Mouse (Mus musculus): ENCODE results near the gene Gas7.

The Gas7 gene

DNA sequence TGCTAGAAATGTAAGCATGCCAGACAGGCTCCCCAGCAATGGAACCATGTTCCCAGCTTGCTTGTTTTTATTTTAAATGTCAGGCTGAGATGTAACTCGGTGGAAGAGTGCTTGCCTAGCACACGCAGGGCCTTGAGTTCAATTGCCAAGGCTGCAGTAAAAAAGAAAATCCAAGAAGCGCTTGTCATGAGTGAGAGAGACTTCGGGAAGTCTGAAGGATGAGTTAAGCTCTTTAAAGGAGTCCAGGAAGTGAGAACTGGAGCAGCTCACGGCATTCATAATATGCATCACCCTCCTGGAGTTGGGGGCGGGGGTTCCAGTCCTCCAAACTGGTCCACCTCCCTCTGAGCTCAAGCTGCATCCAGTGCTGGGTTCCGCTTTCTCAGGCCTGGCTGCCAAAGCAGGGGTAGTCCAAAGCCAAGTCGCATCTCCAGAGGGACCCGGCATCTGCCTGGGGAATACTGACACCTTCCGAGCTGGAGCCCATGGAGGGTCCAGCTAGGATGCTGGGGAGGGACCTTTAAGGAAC, 34.5 kb downstream of the Gas7 start:
- no peak for DNase-seq (ENCODE audit: low spot score)

DNA sequence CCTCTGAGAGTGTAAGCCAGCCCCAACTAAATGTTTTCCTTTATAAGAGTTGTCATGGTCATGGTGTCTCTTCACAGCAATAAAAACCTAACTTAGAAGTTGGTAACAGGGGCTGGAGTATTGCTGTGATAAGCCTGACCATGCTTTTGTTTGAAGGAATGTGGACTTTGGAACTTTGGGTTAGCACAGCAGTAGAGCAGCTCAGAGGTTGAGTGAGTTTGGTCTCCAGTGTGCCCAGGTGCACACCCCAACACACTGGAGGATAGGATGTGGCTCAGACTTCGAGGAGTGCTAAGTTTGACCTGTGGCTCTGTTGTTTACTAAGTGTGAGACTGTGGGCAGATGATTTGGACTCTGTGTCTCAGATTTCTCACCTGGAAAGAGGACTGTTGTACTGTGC, 41.6 kb downstream of the Gas7 start:
- DNase-seq (ENCODE audit: low spot score): no peak

DNA sequence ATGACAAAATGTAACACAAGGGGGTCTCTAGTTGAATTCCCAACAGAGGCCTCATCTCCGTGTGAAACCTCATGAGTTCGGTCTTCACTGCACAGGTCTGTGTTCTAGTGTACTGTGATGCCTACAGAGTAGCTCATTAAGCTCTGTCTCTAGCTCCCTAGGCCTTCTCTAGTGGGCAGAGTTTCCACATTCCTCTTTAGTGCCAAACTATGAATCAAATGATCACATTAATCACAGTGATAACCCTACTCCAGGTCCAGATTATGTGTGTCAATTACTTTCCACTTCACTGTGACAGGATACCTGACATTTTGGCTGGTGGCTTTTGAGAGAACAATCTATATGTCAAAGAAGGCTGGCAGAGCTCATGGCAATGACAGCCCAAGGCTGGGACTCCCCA, 44.9 kb downstream of the Gas7 start:
- DNase-seq (ENCODE audit: low spot score): no peak

DNA sequence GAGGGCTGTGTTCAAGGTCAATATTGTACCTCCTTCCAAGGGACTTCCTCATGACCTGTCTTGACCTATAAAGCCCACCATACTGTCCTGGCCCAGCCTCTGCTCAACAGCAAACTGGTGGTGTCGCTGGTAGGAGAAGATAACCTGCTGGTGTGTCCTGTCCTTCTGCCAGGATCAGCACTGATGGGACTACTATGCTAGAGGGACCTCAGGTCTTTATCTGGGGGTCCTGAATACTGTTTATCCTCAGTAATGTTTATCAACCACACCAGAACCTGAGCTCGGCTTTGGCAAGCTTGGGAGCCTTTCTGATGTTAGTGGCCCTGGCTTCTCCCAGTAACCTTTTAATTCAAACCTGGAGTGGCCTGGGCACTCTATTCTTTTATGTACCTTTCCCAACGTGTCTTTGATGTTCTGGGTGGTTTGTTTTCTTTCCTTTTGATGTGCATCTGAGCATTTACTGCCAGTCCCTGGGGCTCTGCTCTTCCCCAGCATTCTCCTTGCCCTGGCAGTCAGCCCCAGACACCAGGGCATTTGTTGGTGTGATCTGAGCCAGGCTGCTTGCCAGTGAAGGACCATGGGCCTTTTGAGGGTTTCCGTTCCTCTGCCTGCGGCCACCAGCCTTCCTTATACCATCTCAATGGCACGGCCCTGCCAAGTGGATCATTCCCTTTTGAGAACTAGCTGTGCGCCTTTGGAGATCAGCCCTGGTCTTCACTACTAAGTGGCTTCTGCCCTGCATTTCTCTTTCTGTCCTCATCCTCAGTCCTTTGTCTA, 46.4 kb downstream of the Gas7 start:
- DNase-seq (ENCODE audit: low spot score): no peak

DNA sequence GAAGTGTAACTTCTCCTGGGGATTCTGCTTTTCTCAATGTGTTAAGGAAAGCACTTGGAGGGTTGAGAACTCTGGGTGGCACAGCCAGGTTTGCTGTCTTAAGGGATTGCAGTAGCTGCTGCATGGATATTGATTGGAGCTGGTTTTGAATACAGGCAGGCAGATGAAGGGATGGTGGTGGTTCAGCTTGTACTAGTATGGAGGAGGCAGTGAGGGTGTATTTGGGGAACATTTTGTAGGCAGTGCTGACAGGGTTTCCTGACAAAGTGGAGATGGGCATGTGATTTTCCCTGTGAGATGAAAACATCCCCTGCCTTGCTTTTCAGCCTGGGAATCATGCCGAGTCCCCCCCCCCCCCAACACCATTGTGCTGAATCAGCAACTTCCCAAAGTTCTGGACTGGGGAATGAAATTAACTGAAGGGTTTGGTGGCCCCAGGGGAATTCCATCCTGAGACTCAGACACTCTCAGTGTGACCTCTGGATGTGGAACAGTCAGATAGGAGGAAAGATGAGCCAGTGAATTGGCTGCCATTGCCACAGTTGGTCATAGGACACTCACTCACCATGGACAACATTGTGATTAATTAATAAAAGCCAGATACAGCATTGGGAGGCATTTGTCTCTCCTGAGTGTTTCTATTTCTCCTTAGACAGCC, 54.1 kb downstream of the Gas7 start:
- no peak for DNase-seq (ENCODE audit: low spot score)

DNA sequence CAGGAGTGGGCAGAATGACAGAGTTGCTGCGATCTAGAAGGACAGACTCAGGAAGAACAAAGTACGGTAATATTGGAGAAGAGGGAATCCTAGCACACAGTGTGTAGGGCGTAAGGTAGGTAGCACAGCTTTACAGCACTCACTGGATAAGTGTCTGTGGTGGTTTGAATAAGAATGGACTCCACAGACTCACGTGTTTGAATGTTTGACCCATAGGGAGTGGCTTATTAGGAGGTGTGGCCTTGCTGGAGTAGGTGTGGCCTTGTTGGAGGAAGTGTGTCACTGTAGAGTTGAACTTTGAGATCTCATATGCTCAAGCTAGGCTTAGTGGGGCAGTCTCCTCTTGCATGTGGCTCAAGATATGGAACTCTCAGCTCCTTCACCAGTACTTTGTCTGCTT, 55.6 kb downstream of the Gas7 start:
- no peak for DNase-seq (ENCODE audit: low spot score)

DNA sequence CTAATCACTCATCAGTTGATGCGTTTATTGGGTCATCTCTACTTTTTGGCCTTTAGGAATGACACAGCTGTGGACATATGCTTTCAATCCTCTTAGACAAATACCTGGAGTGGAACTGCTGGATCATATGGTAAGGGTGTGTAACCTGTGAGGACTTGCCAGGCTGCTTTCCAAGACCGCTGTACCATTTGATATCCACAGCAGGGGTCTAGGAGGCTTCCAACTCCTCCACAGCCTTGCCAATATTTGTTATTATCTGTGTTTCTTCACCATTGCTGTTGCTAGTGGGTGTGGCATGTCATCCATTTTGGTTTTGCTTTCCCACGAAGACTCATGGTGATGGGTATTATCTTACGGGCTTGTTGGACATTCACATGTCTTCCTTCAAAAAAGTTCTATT, 57.8 kb downstream of the Gas7 start:
- no peak for DNase-seq (ENCODE audit: low spot score)

DNA sequence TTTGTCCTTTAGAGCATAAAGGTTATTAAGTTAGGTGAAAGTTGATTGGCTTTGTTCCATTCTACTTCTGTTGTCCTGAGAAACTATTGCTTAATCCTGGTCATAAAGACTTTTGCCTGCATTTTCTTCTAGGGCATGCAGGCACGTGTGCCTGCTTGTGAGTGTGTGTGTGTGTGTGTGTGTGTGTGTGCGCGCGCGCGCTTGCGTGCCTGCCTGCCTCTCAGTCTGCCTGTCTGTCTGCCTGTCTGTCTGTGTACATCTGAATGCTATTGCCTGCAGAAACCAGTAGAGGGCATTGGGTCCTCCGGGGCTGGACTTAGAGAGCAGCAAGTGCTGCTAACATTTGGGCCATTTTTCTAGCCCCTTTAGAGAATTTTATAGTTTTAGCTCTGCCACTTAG, 59.2 kb downstream of the Gas7 start:
- no peak for DNase-seq (ENCODE audit: low spot score)

DNA sequence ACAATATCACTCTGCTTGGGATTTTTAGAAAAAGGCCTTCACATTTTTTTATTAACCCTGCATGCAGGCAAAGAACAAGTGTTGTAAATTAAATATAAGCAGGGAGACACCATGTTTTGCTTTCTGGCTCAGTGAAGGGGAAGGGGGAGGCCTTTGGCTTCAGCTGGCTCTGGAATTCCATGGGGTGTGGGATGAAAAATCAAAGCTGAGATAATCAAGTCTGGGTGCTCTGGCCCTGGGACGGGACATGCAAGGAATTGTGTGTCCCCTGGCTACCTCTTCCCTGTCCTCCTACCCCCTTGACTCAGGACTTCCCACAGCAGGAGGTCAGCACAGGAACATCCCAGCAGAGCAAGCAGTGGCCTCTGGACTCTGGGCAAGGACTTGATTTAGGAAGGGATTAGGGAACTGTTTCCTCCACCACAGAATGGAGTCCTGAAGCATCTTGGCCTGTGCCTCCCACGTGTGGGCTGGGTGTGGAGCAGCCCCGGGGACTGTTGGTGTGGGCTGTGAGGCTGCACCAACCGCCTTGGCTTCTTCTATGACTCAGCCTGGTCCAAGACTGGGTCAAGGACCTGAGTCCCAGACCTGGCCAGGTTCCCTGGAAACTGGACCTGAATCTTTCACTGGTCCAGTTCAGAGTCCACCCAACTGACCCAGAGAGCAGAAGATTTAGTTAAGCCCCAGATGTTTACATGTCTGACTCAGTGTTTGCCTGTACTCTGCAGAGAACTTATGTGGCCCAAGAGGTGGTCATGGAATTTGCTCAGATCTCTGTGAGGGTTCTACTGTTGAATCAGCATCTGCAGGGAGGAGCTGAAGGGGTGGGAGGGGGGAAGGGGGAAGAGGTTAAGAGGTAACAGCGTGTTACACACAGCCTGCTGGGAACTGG, 60.0 kb downstream of the Gas7 start:
- no peak for DNase-seq (ENCODE audit: low spot score)

DNA sequence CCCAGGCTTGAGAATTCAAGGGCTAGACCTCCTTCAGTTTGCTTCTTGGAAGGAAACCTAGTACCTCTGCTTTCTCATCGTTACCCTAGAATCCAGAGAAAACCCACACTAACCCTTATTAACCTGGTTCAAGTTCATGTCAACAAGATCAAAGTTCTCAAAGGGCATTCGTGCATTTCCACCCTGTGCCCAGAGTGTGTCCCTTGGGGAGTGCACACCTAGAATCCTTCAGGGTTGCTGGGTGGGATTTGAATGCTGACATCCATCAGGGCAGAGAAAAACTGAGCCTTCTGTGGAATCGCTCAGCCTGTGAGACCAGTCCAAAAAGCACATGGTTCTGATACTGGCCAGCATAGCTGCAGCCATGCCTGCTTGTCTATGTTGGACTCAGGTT, 60.7 kb downstream of the Gas7 start:
- no peak for DNase-seq (ENCODE audit: low spot score)

DNA sequence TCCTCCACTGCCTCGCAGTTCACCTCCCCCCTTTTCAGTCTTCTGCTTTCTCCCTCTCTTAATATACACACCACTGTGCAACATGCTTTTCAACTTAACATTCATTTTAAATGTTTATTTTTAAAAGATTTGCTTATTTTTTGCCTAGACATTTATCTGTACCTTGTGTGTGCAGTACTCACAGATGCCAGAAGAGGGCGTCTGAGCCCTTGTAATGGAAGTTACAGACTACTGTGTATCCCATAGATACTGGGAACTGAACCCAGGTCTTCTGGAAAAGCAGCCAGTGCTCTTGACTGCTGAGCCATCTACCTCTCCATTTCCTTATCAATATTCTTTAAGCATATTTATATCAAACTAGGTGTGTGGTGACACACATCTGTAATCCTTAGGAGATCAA, 62.5 kb downstream of the Gas7 start:
- no peak for DNase-seq (ENCODE audit: low spot score)

DNA sequence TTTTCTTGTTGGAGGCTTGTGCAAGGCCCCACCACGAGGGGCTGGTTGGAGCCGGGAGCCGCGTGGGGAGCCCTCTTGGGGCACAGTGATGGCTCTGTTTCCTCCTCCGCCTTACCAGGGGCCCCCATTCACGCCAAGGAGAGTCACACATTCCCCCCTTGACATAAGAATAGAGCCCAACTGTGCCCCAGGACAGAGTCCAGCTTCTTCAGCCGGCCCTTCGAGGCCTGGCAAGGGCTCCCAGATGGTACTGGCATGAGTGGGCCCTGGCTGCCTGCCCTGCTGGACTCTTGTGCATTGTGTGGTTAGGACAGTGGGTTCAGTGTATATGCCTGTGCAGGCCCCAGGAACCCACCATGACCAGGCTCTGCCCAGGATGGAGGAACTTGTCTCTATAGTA, 63.7 kb downstream of the Gas7 start:
- DNase-seq (ENCODE audit: low spot score): no peak

DNA sequence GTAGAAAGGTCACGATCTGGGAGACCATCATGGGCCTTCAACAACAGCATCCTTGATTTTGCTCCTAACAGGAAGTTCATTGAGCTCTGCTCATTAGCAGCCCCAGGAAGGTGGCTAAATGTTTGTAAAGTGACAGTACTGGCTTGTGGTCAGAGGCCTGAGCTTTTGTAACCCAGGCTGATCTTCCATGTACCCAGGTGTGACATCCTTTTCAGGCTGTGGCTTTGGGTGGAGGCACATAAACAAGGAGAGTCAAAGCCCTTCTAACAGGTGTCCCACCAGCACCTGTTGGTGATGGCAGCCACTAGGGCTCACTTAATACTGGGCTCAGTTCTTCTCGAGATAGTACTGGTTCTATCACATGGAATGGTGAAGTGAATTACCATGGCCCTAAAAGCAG, 67.4 kb downstream of the Gas7 start:
- no peak for DNase-seq (ENCODE audit: low spot score)

DNA sequence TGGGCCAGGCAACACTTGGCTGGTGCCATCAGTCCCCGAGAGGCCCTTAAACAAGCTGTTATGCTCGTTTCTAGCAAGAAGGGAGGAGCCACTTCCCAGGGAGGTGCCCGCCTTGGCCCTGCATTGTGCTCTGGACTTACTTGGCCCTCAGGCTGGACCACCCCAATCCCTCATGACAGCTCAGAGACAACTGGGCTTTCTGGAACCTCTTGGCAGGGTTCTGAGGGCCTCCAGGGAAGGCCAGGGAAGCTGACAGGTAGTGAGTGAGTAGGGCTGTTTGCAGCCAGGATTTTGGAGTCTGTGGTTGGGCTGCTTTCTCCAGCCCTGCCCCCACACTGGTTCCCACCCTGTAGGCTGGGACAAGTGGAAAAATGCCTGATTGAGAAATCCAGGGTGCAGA, 68.6 kb downstream of the Gas7 start:
- no peak for DNase-seq (ENCODE audit: low spot score)

DNA sequence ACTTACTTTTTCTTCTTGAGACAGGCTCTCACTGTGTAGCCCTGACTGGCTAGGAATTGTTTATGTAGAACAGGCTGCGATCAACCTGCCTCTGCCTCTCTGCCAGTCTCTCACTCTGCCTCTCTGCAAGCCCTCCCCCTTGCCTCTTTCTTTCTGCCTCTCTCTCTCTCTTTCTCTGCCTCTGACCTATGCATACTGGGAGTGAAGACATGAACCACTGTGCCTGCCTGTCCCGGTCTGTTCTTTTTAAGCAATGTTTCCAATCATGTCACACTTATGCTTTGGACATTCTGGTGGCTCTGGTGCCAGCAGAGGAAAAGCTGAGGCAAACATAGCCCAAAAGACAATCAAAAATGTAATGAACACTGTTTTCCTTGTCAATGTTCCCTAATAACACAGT, 69.5 kb downstream of the Gas7 start:
- DNase-seq (ENCODE audit: low spot score): no peak

DNA sequence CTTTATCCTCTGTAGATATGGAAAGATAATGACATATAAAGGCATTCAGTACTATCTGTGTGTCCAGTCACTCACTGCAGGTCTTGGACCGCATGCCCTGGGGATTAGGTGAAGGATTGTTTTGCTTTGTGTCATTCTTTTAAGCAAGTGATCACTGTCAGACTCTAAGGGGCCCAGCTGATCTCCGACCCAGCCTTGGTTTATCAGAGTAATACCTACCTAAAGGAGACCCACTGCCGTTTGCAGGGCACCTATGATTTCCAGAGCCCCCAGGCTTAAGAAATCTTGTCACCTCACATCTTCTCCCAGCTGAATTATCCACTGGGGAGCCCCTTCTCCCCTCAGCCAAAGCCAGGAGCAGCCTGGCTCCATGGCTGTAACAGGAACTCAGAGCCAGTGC, 70.6 kb downstream of the Gas7 start:
- DNase-seq (ENCODE audit: low spot score): no peak

DNA sequence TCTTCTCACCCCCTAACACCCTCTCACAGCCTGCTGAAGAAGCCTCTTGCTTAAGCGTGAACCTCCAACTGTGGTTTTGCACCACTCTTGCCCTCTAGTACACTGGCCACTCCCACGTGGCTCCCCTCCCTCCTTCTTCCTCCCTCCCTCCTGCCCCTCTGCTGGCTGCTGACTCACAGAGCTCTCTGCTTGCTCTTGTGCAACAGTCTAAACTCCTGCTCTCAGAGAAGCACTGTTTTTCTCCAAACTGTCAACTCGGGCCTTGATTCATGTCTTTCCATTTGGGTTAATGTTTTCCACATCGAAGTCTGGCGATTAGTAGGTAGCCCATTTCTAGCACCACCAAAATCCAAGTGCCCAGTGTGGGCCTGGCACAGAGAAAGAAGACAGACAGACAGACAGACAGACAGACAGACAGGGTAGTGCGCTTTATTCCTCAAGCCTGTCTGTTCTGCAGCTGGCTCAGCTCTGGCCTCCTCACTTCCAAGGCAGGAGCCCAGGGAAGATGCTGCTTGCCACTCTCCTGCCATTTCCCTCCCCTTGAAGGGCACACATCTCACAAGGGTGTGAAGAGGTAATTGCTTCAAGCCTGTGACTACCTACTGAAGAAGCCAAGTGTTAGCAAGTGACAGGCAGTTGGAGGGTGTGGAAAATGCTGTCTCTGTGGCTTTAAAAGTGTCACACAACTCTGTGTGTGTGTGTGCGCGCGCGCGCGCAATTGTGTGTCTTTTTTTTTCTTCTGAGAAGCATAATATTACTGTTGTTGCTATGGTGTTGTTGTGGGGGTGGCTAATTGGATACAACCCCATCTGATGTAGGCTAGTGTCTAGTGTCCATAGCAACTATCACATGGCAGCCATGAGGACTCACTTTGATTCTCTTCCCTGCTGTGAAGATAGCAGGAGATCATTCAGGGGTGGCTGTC, 71.6 kb downstream of the Gas7 start:
- DNase-seq (ENCODE audit: low spot score): no peak

DNA sequence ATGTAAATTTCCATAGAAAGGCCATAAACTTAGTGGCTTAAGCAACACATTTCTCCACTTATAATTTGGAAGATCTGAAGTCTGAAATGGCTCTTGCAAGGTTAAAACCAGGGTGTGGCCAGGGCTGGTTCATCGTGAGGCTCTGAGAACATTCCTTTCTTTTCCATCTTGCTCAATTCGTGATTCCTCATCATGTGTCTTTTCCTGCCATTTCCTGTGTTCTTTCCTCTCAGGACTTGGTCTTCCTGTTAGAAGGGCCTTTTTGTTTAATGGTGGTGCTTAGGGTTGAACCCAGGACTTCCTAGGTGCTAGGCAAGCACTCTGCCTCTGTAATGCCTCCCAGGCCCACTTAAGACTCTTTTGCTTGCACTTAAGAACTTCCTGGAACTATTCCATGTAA, 76.0 kb downstream of the Gas7 start:
- no peak for DNase-seq (ENCODE audit: low spot score)

DNA sequence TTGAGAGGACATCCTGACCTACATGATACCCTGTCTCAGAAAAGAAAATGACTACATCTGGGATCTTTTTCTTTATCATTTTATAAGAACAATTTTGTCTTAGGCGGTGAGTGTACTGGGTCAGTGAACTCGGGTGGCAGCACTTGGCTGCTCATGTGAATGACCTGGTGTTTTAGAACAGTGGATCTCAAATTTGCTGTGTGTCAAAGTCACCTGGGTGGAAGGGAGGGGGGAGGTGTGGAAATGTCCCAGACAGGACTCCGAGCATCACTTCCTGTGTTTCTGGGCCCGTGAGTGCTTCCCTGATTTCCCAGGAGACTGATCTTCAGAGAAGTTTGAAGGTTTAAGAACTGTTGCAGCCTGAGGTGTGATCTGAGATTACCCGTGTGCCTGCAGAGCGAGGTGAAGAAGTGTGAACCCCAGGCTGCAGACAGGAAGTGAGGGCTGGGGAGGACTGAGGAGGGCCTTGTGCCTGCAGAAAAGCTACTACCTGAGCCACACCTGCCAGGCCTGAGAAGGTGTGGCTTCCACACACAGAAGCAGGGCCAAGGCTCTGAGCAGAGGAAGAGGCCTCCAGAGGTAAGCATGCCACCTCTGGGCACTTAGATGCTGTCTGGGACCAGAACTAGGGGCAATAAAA, 76.8 kb downstream of the Gas7 start:
- DNase-seq (ENCODE audit: low spot score): no peak

DNA sequence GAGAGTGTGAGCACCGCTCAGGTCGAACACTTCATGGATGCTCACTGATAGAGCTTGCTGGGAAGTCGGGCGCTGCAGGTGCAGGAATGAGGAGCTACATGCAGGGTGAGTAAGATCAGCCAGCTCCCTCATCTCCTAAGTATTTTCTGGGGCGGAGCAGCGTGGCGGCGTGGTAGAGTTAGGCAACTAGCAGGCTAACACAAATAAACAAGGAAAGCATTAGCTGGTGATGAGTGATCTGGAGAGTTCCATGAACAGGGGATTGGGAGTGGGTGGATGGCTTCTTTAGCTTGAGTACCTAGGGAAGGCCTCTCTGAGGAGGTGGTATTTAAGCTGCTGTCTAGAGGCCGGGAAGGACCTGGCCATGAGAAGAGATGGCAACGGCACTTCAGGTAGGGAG, 77.5 kb downstream of the Gas7 start:
- DNase-seq (ENCODE audit: low spot score): no peak

DNA sequence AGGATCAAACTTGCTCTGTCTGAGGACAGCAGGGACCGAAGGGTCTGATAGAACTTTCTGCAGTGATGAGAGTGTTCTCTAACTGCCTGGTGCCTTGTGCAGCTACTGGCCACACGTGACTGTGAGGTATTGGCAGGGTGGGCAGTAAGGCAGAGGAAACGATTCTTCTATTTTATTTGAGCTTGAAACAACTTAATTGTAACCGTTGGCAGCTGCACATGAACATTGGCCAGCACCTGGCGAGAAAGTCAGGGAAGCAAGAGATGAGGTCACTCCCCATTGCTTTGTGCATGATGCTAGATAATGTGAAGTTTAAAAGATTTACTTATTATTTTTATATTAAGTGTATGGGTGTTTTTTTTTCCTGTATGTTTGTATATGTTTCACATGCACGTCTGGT, 77.9 kb downstream of the Gas7 start:
- no peak for DNase-seq (ENCODE audit: low spot score)

Data from c-Kit-positive CD71-positive TER-119-positive erythroid progenitor cells, embryonic 14.5 days (primary cell).